In genomic region chr1:74237671-74238070, GRCm38 (mm10) we compare ENCODE assay signal across 8 mouse cellular contexts. TPM values are rescaled to one million over a fixed set of nuclear protein-coding genes. Genes with fewer than 3 reads are reported as not detected.
DNase-seq lines count a peak whose midpoint lies in the region; ATAC-seq and TF ChIP-seq lines count a peak whose summit lies in the region.

No protein-coding gene starts in this region.

- no peak for TF ChIP-seq CTCF in bone marrow, adult 2 months (IDR thresholded peaks at IDR 0.05; ENCODE audit: control insufficient read depth, insufficient read depth, low read length)

- DNase-seq in heart, adult 8-10 months (ENCODE audit: low spot score) = no peak
- no peak for DNase-seq in hindbrain, embryonic 14.5 days (ENCODE audit: low spot score)
- no peak for DNase-seq in midbrain, embryonic 11.5 days (ENCODE audit: low spot score, missing footprints)
- DNase-seq in adrenal gland, adult 18-20 months (ENCODE audit: low spot score in 2 of 2) = no peak
- no peak for DNase-seq in cerebellum, adult 9-10 months
- no peak for DNase-seq in natural killer cell, adult 2 months (ENCODE audit: low spot score in 2 of 2)

- peak overlapping the region; percentile 79 for H3K4me2 ChIP-seq in heart, embryonic 14.5 days (ENCODE audit: low read length)
- peak overlapping the region; percentile 76 for H3K4me2 ChIP-seq in hindbrain, embryonic 14.5 days (replicated peaks)
- H3K4me2 ChIP-seq in midbrain, embryonic 11.5 days = peak overlapping the region; percentile 59

- H3K4me3 ChIP-seq in heart, embryonic 14.5 days (ENCODE audit: control insufficient read depth in 1 of 2, insufficient read depth in 1 of 2, low read depth in 1 of 2, low read length in 2 of 2) = peak overlapping the region; percentile 70 to 99; a peak in 3 of 4 replicates
- H3K4me3 ChIP-seq in bone marrow, adult 2 months (replicated peaks; ENCODE audit: control insufficient read depth, low read depth, low read length) = peak overlapping the region; percentile 81
- H3K4me3 ChIP-seq in hindbrain, embryonic 14.5 days (replicated peaks; ENCODE audit: low read length) = peak overlapping the region; percentile 65
- H3K4me3 ChIP-seq in midbrain, embryonic 11.5 days (ENCODE audit: low read depth, low read length) = peak overlapping the region; percentile 98

- peaks cover 15 to 44% of the 10 kb centered on the region in 2 experiments for H3K4me1 ChIP-seq in heart, embryonic 14.5 days (ENCODE audit: control insufficient read depth in 2 of 2, insufficient read depth in 2 of 2, low read length in 2 of 2)
- H3K4me1 ChIP-seq in bone marrow, adult 2 months (ENCODE audit: control insufficient read depth, insufficient read depth, low read length) = peaks cover 2% of the 10 kb centered on the region
- H3K4me1 ChIP-seq in hindbrain, embryonic 14.5 days (replicated peaks; ENCODE audit: control insufficient read depth, insufficient read depth, low read length) = peaks cover 32% of the 10 kb centered on the region
- H3K4me1 ChIP-seq in midbrain, embryonic 11.5 days (ENCODE audit: control insufficient read depth, insufficient read depth, low read length) = peaks cover 23% of the 10 kb centered on the region

- peak overlapping the region; percentile 99 for H3K9ac ChIP-seq in heart, embryonic 14.5 days (ENCODE audit: low read length)
- H3K9ac ChIP-seq in hindbrain, embryonic 14.5 days = peak overlapping the region; percentile 85
- H3K9ac ChIP-seq in midbrain, embryonic 11.5 days (ENCODE audit: low read length) = peak overlapping the region; percentile 96; the same call in 1 of the 2 replicates

- H3K27me3 ChIP-seq in heart, embryonic 14.5 days (ENCODE audit: control insufficient read depth, insufficient read depth, low read length) = no peaks in the 10 kb centered on the region
- no peaks in the 10 kb centered on the region for H3K27me3 ChIP-seq in hindbrain, embryonic 14.5 days (ENCODE audit: control insufficient read depth, insufficient read depth, low read length)
- no peaks in the 10 kb centered on the region for H3K27me3 ChIP-seq in midbrain, embryonic 11.5 days (ENCODE audit: control insufficient read depth, insufficient read depth, low read length)

- no peak for TF ChIP-seq POLR2A in bone marrow, adult 2 months (IDR thresholded peaks at IDR 0.05; ENCODE audit: borderline replicate concordance, control insufficient read depth, low read depth, low read length)

- peaks cover 4% of the 10 kb centered on the region; the same call in 1 of the 2 replicates for H3K36me3 ChIP-seq in heart, embryonic 14.5 days (ENCODE audit: control insufficient read depth, insufficient read depth, low read length)
- H3K36me3 ChIP-seq in hindbrain, embryonic 14.5 days (replicated peaks; ENCODE audit: control insufficient read depth, insufficient read depth) = no peaks in the 10 kb centered on the region
- no peaks in the 10 kb centered on the region for H3K36me3 ChIP-seq in midbrain, embryonic 11.5 days (ENCODE audit: control insufficient read depth, insufficient read depth, low read length)

- no peaks in the 10 kb centered on the region for H3K9me3 ChIP-seq in heart, embryonic 14.5 days (ENCODE audit: control insufficient read depth, low read length)
- no peaks in the 10 kb centered on the region for H3K9me3 ChIP-seq in hindbrain, embryonic 14.5 days (ENCODE audit: control insufficient read depth, low read length)
- H3K9me3 ChIP-seq in midbrain, embryonic 11.5 days (ENCODE audit: control insufficient read depth, low read length) = no peaks in the 10 kb centered on the region

- 23% methylated on average over 5 of the region's 5 CpGs for WGBS in heart, embryonic 14.5 days
- WGBS in bone marrow, adult 2 months = 0% methylated on average over 5 of the region's 5 CpGs
- WGBS in hindbrain, embryonic 14.5 days = 45% methylated on average over 5 of the region's 5 CpGs
- 48% methylated on average over 5 of the region's 5 CpGs for WGBS in midbrain, embryonic 11.5 days

- peak overlapping the region; percentile 51 to 96; a peak in 3 of 4 replicates for H3K27ac ChIP-seq in heart, embryonic 14.5 days (replicated peaks in 1 of 2; ENCODE audit: control insufficient read depth in 1 of 2, insufficient read depth in 1 of 2, low read depth in 2 of 2, low read length in 2 of 2)
- H3K27ac ChIP-seq in bone marrow, adult 2 months (ENCODE audit: control insufficient read depth, insufficient read depth, low read depth, low read length, poor library complexity) = no peak overlapping the region; the same call in 1 of the 2 replicates
- H3K27ac ChIP-seq in hindbrain, embryonic 14.5 days = no peak overlapping the region
- H3K27ac ChIP-seq in midbrain, embryonic 11.5 days (ENCODE audit: low read depth, low read length) = no peak overlapping the region

- ATAC-seq in heart, embryonic 14.5 days (ENCODE audit: insufficient number of reproducible peaks, insufficient read depth, low FRiP score, low read depth) = no peak
- ATAC-seq in hindbrain, embryonic 14.5 days (ENCODE audit: low FRiP score) = no peak
- no peak for ATAC-seq in midbrain, embryonic 11.5 days (ENCODE audit: low FRiP score)

RNA-seq across cellular contexts. Expression of gene Arpc2, which starts 1.8 kb away (rescaled TPM):
- polyA plus RNA-seq in heart, embryonic 14.5 days (2014; fragmentation: Nextera tagmentation; extraction: Ambion mirVana) = 351 and 359 TPM in 2 replicates
- total RNA-seq in heart, adult 8-10 months (2022) = 100 to 1,000 TPM; 111 to 149 (median 137) TPM
- polyA plus RNA-seq in bone marrow, adult 2 months (2011; ENCODE audit: insufficient read depth, insufficient read length, low replicate concordance, missing spikeins) = 95.9 and 150 TPM in 2 replicates
- 324 and 329 TPM in 2 replicates for polyA plus RNA-seq in hindbrain, embryonic 14.5 days (2014; fragmentation: Nextera tagmentation; extraction: Ambion mirVana)
- 316 and 328 TPM in 2 replicates for polyA plus RNA-seq in midbrain, embryonic 11.5 days (2014; fragmentation: Nextera tagmentation; extraction: Ambion mirVana)
- 100 to 1,000 TPM; 174 to 191 TPM for total RNA-seq in adrenal gland, adult 18-20 months (2021)

RNA-seq across cellular contexts. Expression of gene Gpbar1, which starts 40.7 kb away (rescaled TPM):
- 0.57 and 0.69 TPM in 2 replicates for polyA plus RNA-seq in heart, embryonic 14.5 days (2014; fragmentation: Nextera tagmentation; extraction: Ambion mirVana)
- total RNA-seq in heart, adult 8-10 months (2022) = not detected
- polyA plus RNA-seq in bone marrow, adult 2 months (2011; ENCODE audit: insufficient read depth, insufficient read length, low replicate concordance, missing spikeins) = not detected in 2 replicates
- 0.19 TPM in 1 of 2 replicates, not detected in the other for polyA plus RNA-seq in hindbrain, embryonic 14.5 days (2014; fragmentation: Nextera tagmentation; extraction: Ambion mirVana)
- 0.15 TPM in 1 of 2 replicates, not detected in the other for polyA plus RNA-seq in midbrain, embryonic 11.5 days (2014; fragmentation: Nextera tagmentation; extraction: Ambion mirVana)
- total RNA-seq in adrenal gland, adult 18-20 months (2021) = not detected

RNA-seq across cellular contexts. Expression of gene Cxcr1, which starts 43.2 kb away (rescaled TPM):
- polyA plus RNA-seq in heart, embryonic 14.5 days (2014; fragmentation: Nextera tagmentation; extraction: Ambion mirVana) = not detected in 2 replicates
- total RNA-seq in heart, adult 8-10 months (2022) = not detected
- polyA plus RNA-seq in bone marrow, adult 2 months (2011; ENCODE audit: insufficient read depth, insufficient read length, low replicate concordance, missing spikeins) = 2.7 TPM in 1 of 2 replicates, not detected in the other
- not detected in 2 replicates for polyA plus RNA-seq in hindbrain, embryonic 14.5 days (2014; fragmentation: Nextera tagmentation; extraction: Ambion mirVana)
- polyA plus RNA-seq in midbrain, embryonic 11.5 days (2014; fragmentation: Nextera tagmentation; extraction: Ambion mirVana) = not detected in 2 replicates
- total RNA-seq in adrenal gland, adult 18-20 months (2021) = not detected

RNA-seq across cellular contexts. Expression of gene Aamp, which starts 46.9 kb away (rescaled TPM):
- 180 and 187 TPM in 2 replicates for polyA plus RNA-seq in heart, embryonic 14.5 days (2014; fragmentation: Nextera tagmentation; extraction: Ambion mirVana)
- total RNA-seq in heart, adult 8-10 months (2022) = 100 to 1,000 TPM in 2 of 4 experiments, 10 to 100 TPM in 2; 95.4 to 107 (median 99.6) TPM
- 56.2 and 76.6 TPM in 2 replicates for polyA plus RNA-seq in bone marrow, adult 2 months (2011; ENCODE audit: insufficient read depth, insufficient read length, low replicate concordance, missing spikeins)
- polyA plus RNA-seq in hindbrain, embryonic 14.5 days (2014; fragmentation: Nextera tagmentation; extraction: Ambion mirVana) = 188 and 201 TPM in 2 replicates
- polyA plus RNA-seq in midbrain, embryonic 11.5 days (2014; fragmentation: Nextera tagmentation; extraction: Ambion mirVana) = 175 and 186 TPM in 2 replicates
- 100 to 1,000 TPM; 158 to 197 TPM for total RNA-seq in adrenal gland, adult 18-20 months (2021)

RNA-seq across cellular contexts. Expression of gene Pnkd, which starts 47.1 kb away (rescaled TPM):
- polyA plus RNA-seq in heart, embryonic 14.5 days (2014; fragmentation: Nextera tagmentation; extraction: Ambion mirVana) = 320 and 338 TPM in 2 replicates
- total RNA-seq in heart, adult 8-10 months (2022) = 100 to 1,000 TPM; 125 to 142 (median 135) TPM
- 7.3 and 28.8 TPM in 2 replicates for polyA plus RNA-seq in bone marrow, adult 2 months (2011; ENCODE audit: insufficient read depth, insufficient read length, low replicate concordance, missing spikeins)
- 146 and 149 TPM in 2 replicates for polyA plus RNA-seq in hindbrain, embryonic 14.5 days (2014; fragmentation: Nextera tagmentation; extraction: Ambion mirVana)
- 83.9 and 84.6 TPM in 2 replicates for polyA plus RNA-seq in midbrain, embryonic 11.5 days (2014; fragmentation: Nextera tagmentation; extraction: Ambion mirVana)
- total RNA-seq in adrenal gland, adult 18-20 months (2021) = 10 to 100 TPM; 68.2 to 83.0 TPM

Comparison
In these comparisons a context has a peak if more than half of its experiments do, and no peak if none do; other contexts are left out.
1. H3K27ac ChIP-seq: peak in heart, embryonic 14.5 days (2 of 2); none in bone marrow, adult 2 months (single experiment), hindbrain, embryonic 14.5 days (single experiment) and midbrain, embryonic 11.5 days (single experiment).
2. Peak in every context shown above with its lines, with median percentiles within 50 percentile points of each other: H3K4me2 ChIP-seq, H3K4me3 ChIP-seq and H3K9ac ChIP-seq.